Mouse (Mus musculus): Measurements from ENCODE around the gene Hist1h2bh. TPM values are rescaled to one million over a fixed set of nuclear protein-coding genes. Genes with fewer than 3 reads are reported as not detected.

The Hist1h2bh gene
- polyA plus RNA-seq, 1 experiment = 4.2 TPM

DNA sequence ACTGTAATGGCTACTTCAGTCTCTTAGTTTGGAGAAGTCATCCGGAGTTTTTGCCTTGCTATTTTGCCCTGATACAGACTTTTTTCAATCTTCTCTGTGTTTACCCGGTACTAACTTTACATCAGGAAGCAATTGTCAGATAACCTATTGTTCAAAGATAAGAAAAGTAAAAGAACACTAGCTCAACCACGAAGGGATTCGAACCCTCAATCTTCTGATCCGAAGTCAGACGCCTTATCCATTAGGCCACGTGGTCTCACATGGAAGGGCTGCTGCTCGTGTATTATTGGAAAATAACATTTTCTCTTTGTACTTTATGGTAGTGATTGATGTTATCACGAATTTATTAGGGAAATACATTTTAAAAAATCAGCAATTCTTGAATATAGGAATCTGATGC is 39.4 kb downstream of the Hist1h2bh start:
- Histone ChIP-seq H3K9ac (ENCODE audit: low read depth, poor library complexity, severe bottlenecking) (peak overlapping the region; percentile 75; the same call in 1 of the 2 replicates), H3K27me3 (ENCODE audit: control insufficient read depth, insufficient read depth, low read length, poor library complexity, severe bottlenecking) (no peaks in the 10 kb centered on the region), H3K4me3 (ENCODE audit: low read depth, low read length) (peak overlapping the region; percentile 10; the same call in 1 of the 2 replicates), H3K27ac (ENCODE audit: insufficient read depth, low read length) (peak overlapping the region; percentile 70; the same call in 1 of the 2 replicates), H3K9me3 (replicated peaks; ENCODE audit: control insufficient read depth, insufficient read depth, low read length, poor library complexity, severe bottlenecking) (no peaks in the 10 kb centered on the region), H3K36me3 (ENCODE audit: control insufficient read depth, insufficient read depth, low read length, poor library complexity, severe bottlenecking) (no peaks in the 10 kb centered on the region), H3K4me1 (ENCODE audit: control insufficient read depth, insufficient read depth, low read length) (peaks cover 5% of the 10 kb centered on the region)
- TF ChIP-seq CTCF (IDR thresholded peaks at IDR 0.05; ENCODE audit: low read depth, low read length) (no peak), EP300 (IDR thresholded peaks at IDR 0.05; ENCODE audit: insufficient read depth, low read depth, low read length) (no peak), POLR2A (IDR thresholded peaks at IDR 0.05; ENCODE audit: insufficient read depth, low read length) (no peak)

DNA sequence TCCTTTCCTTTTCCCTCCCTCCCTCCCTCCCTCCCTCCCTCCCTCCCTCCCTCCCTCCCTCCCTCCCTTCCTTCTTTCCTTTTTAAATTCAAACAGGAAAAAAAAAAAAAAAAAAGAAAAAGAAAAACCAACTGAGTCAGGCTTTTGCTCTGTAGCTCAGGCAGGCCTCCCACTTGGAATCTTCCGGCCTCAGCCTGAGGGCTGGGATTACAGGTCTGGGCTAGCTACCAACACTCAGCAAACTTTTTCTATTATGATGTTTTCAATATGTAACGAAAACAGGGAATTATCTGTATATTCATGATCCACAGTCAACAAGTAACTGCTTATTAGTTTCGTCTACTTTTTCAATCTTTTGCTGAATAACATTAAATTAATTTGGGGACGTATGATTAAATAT is 40.3 kb downstream of the Hist1h2bh start:
- no peaks in the 10 kb centered on the region for H3K27me3 ChIP-seq (ENCODE audit: control insufficient read depth, insufficient read depth, low read length, poor library complexity, severe bottlenecking)
- H3K36me3 ChIP-seq (ENCODE audit: control insufficient read depth, insufficient read depth, low read length, poor library complexity, severe bottlenecking) = no peaks in the 10 kb centered on the region
- H3K4me1 ChIP-seq (ENCODE audit: control insufficient read depth, insufficient read depth, low read length) = peaks cover 3% of the 10 kb centered on the region
- H3K9ac ChIP-seq (ENCODE audit: low read depth, poor library complexity, severe bottlenecking) = 0 out of 2 replicates have a peak overlapping the region, but pooled peaks have one; percentile 75
- no peak overlapping the region for H3K4me3 ChIP-seq (ENCODE audit: low read depth, low read length)
- H3K9me3 ChIP-seq (replicated peaks; ENCODE audit: control insufficient read depth, insufficient read depth, low read length, poor library complexity, severe bottlenecking) = no peaks in the 10 kb centered on the region
- no peak overlapping the region for H3K27ac ChIP-seq (ENCODE audit: insufficient read depth, low read length)
- TF ChIP-seq CTCF (IDR thresholded peaks at IDR 0.05; ENCODE audit: low read depth, low read length) = no peak
- TF ChIP-seq EP300 (IDR thresholded peaks at IDR 0.05; ENCODE audit: insufficient read depth, low read depth, low read length) = no peak
- TF ChIP-seq POLR2A (IDR thresholded peaks at IDR 0.05; ENCODE audit: insufficient read depth, low read length) = no peak

DNA sequence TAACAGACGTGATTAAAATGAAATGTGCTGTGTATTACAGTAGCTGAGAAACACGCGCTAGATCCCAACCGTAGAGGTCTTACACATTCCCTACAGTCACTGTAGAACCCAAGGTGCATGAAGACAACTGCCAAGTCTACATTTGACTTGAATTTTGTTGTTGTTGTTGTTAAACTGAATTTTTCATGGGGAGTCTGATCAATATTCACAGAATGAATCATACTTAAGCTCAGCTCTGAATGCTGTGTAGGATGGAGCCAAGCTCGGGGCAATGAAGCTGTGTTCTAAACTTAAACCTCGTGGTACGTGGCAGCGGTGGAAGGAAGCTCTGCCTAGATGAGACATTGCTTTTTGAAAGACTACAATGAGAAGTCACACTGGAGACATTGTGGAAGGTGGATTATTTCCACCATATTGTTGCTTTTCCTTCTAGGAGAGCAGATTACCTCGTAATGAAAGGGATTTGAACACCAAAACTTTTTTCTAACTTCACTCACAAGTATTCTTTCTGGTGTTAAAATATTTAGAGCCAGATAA is 41.1 kb downstream of the Hist1h2bh start:
- Histone ChIP-seq H3K4me1 (ENCODE audit: control insufficient read depth, insufficient read depth, low read length) (peaks cover 3% of the 10 kb centered on the region), H3K36me3 (ENCODE audit: control insufficient read depth, insufficient read depth, low read length, poor library complexity, severe bottlenecking) (no peaks in the 10 kb centered on the region), H3K9me3 (replicated peaks; ENCODE audit: control insufficient read depth, insufficient read depth, low read length, poor library complexity, severe bottlenecking) (no peaks in the 10 kb centered on the region), H3K27ac (ENCODE audit: insufficient read depth, low read length) (peak overlapping the region; percentile 25), H3K27me3 (ENCODE audit: control insufficient read depth, insufficient read depth, low read length, poor library complexity, severe bottlenecking) (no peaks in the 10 kb centered on the region), H3K4me3 (ENCODE audit: low read depth, low read length) (peak overlapping the region; percentile 70), H3K9ac (ENCODE audit: low read depth, poor library complexity, severe bottlenecking) (peak overlapping the region; percentile 51)
- TF ChIP-seq CTCF (IDR thresholded peaks at IDR 0.05; ENCODE audit: low read depth, low read length) (no peak), POLR2A (IDR thresholded peaks at IDR 0.05; ENCODE audit: insufficient read depth, low read length) (no peak), EP300 (IDR thresholded peaks at IDR 0.05; ENCODE audit: insufficient read depth, low read depth, low read length) (no peak)

DNA sequence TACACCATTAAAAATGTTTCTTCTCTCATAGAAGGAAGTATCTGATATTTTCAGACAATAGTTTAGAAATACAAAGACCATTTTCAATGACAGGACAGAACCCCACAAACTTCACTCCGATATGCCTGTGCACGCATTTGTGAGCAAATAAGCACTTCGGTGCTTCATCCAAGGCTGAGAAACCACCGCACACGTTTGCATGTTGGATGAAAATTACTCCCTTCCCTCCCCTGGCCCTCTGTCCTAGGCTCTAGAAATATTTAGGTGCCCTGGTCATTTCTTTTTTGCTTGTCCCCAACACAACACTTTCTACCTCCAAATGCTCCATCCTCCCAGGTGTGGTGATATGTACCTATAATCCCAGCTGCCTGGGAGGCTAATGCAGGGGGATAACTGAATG is 41.7 kb downstream of the Hist1h2bh start:
- Histone ChIP-seq H3K36me3 (ENCODE audit: control insufficient read depth, insufficient read depth, low read length, poor library complexity, severe bottlenecking) (no peaks in the 10 kb centered on the region), H3K4me1 (ENCODE audit: control insufficient read depth, insufficient read depth, low read length) (peaks cover 3% of the 10 kb centered on the region), H3K4me3 (ENCODE audit: low read depth, low read length) (peak overlapping the region; percentile 57), H3K27me3 (ENCODE audit: control insufficient read depth, insufficient read depth, low read length, poor library complexity, severe bottlenecking) (no peaks in the 10 kb centered on the region), H3K9ac (ENCODE audit: low read depth, poor library complexity, severe bottlenecking) (peak overlapping the region; percentile 51), H3K9me3 (replicated peaks; ENCODE audit: control insufficient read depth, insufficient read depth, low read length, poor library complexity, severe bottlenecking) (no peaks in the 10 kb centered on the region), H3K27ac (ENCODE audit: insufficient read depth, low read length) (peak overlapping the region; percentile 30)
- TF ChIP-seq EP300 (IDR thresholded peaks at IDR 0.05; ENCODE audit: insufficient read depth, low read depth, low read length) = no peak
- no peak for TF ChIP-seq POLR2A (IDR thresholded peaks at IDR 0.05; ENCODE audit: insufficient read depth, low read length)
- no peak for TF ChIP-seq CTCF (IDR thresholded peaks at IDR 0.05; ENCODE audit: low read depth, low read length)

DNA sequence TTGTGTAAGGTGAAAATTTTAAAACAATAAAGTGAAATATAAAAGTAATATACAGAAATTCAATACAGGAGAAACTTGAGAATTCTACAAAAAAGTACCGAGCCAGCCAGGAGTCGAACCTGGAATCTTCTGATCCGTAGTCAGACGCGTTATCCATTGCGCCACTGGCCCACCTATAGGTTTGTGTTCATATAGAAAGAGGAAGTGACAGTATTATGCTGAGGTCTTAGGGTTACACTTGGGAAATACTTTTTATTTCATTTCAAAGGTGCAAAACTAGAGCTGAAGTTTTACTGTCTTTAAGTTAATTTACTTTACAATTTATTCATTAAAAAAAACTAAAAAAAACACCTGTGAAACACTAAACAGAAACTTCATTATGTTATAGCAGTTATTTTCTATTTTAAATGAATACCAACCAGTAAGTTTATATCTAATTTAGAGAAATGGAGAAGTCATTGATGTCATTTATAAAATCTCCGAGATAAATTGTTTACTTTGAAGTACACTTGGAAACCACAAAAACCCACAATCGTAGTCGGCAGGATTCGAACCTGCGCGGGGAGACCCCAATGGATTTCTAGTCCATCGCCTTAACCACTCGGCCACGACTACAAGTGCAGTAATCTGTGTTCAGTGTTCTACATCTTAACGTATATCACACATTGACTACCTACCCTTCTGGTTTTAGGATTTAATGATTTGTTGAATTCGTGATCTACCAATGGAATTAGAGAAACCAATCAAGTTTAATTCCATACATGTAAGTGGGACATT is 42.6 kb downstream of the Hist1h2bh start:
- no peak overlapping the region for H3K27ac ChIP-seq (ENCODE audit: insufficient read depth, low read length)
- TF ChIP-seq EP300 (IDR thresholded peaks at IDR 0.05; ENCODE audit: insufficient read depth, low read depth, low read length) = 0 out of 2 replicates have a peak, but pooled peaks have one; percentile 33
- no peak for TF ChIP-seq POLR2A (IDR thresholded peaks at IDR 0.05; ENCODE audit: insufficient read depth, low read length)
- no peak for TF ChIP-seq CTCF (IDR thresholded peaks at IDR 0.05; ENCODE audit: low read depth, low read length)
- no peaks in the 10 kb centered on the region for H3K27me3 ChIP-seq (ENCODE audit: control insufficient read depth, insufficient read depth, low read length, poor library complexity, severe bottlenecking)
- peaks cover 3% of the 10 kb centered on the region for H3K4me1 ChIP-seq (ENCODE audit: control insufficient read depth, insufficient read depth, low read length)
- no peak overlapping the region for H3K4me3 ChIP-seq (ENCODE audit: low read depth, low read length)
- H3K9ac ChIP-seq (ENCODE audit: low read depth, poor library complexity, severe bottlenecking) = peak overlapping the region; percentile 51
- no peaks in the 10 kb centered on the region for H3K9me3 ChIP-seq (replicated peaks; ENCODE audit: control insufficient read depth, insufficient read depth, low read length, poor library complexity, severe bottlenecking)
- H3K36me3 ChIP-seq (ENCODE audit: control insufficient read depth, insufficient read depth, low read length, poor library complexity, severe bottlenecking) = no peaks in the 10 kb centered on the region

DNA sequence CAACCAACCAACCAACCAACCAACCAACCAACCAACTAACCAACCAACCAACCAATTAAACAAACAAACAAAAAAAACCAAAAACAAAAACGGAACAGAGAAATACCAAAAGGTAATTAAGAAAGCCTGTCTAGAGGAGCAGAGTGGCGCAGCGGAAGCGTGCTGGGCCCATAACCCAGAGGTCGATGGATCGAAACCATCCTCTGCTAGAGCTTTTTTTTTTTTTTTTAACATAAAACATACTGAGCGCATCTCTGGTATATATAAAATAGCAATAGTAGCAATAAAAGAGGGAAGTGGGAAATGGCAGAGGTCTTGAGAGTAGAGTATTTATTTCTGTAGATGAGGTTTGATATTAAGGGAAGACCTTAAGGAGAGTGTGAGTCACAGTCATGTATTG is 43.2 kb downstream of the Hist1h2bh start:
- Histone ChIP-seq H3K9me3 (replicated peaks; ENCODE audit: control insufficient read depth, insufficient read depth, low read length, poor library complexity, severe bottlenecking) (no peaks in the 10 kb centered on the region), H3K27ac (ENCODE audit: insufficient read depth, low read length) (no peak overlapping the region), H3K9ac (ENCODE audit: low read depth, poor library complexity, severe bottlenecking) (peak overlapping the region; percentile 38), H3K36me3 (ENCODE audit: control insufficient read depth, insufficient read depth, low read length, poor library complexity, severe bottlenecking) (no peaks in the 10 kb centered on the region), H3K4me3 (ENCODE audit: low read depth, low read length) (no peak overlapping the region), H3K27me3 (ENCODE audit: control insufficient read depth, insufficient read depth, low read length, poor library complexity, severe bottlenecking) (no peaks in the 10 kb centered on the region), H3K4me1 (ENCODE audit: control insufficient read depth, insufficient read depth, low read length) (peaks cover 3% of the 10 kb centered on the region)
- TF ChIP-seq POLR2A (IDR thresholded peaks at IDR 0.05; ENCODE audit: insufficient read depth, low read length) (no peak), CTCF (IDR thresholded peaks at IDR 0.05; ENCODE audit: low read depth, low read length) (no peak), EP300 (IDR thresholded peaks at IDR 0.05; ENCODE audit: insufficient read depth, low read depth, low read length) (no peak)
